Mouse (Mus musculus) spleen, postnatal 10 days (tissue): ENCODE data around the gene Kif6.

ENCODE experiments used
- DNase-seq, 2 experiments: peaks; one replicate each; pipeline ENCODE4 v3.0.0; 2021 to 2022; ENCODE audit warnings: low spot score in 2 of 2

Gene Kif6

DNA sequence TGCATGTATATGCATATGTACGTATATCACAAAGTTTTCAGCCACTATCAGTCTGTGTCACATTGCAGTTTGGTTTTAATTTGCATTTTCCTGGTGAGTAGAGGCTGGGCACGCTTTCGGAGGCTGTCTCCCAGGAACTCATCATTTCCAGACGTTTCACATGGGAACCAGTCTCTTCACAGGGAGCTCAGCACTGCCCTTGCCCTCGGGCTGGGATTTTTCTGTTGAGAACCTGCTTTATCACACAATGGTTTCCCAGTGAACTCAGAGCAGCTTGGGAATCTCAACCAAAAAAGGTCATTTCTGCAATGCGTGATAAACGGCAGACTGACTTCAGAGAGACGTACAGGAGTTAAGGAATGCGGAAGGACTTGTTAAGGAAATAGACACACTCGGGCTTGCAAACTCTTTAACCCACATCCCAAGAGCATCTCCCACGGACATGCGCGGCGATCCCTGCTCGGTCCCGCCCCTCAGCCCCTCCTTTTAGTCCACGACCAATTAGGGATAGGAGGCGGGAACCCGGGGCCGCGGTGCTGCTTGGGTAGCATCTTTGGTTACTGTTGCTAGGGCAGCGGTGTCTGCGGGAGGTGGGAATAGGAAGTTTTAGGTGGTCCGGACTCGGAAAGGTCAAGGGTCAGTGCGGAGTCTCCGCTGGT lies at the start of gene Kif6:
Gene Kif6 (plus strand): TSS at position 560 of the 659 bp plus-strand sequence.
- DNase-seq, result peak in 1 of 2 experiments; percentile 31

DNA sequence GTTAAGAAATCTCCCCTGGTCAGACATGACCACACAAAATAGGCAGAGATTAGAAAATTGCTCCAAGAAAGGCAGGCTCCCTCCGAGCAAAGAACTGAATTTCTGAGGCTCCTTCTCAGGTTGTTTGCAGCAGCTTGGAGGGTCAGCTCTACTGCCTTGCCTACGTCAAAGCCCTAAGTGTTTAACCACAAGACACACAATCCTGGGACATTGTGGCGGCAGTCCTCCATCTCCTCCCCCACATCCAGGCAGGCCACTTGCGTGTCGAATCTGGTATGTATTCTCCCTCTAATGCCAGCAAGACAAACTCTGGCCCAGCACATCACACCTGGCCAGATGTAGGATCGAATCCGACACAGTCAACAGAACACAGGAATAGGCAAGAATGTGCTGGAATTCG lies 46.2 kb upstream of the Kif6 start:
- no peak for DNase-seq

DNA sequence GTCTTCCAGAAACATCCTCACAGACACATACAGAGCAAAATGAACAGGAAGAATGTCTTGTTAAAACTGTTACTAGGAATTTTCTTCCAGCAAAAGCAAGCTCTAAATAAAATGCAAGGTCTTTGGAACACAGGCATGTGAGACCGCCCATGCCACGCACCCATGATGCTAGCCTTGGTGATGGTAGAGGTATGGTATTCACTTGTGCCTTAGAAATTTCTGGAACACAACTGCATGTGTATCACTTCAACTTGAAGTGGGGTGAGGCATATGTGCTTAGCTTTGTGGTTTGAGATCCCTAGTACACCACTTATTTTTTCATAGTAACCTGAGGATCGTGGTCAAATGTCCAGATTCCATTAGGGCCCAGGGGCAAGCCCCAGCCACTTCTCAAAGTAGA lies 37.6 kb upstream of the Kif6 start:
- DNase-seq, result no peak

DNA sequence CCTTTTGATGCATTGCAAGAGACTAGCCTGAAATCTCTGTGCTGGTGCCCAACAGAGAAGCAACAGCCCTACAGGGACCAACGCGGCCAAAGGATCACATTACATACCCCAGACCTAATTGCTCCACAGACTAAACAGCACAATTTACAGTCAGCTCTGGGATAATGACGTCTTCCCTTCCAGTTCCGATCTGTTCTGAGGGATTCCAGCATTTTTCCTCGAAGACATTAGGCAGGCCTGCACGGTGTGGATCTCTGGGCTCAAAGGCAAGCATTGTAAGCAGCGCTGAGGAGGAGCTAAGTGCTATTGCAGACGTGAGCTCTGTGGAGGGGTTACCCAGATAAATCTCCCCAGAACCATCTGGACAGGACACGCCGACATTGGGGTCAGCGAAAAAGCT lies 32.5 kb upstream of the Kif6 start:
- no peak for DNase-seq

DNA sequence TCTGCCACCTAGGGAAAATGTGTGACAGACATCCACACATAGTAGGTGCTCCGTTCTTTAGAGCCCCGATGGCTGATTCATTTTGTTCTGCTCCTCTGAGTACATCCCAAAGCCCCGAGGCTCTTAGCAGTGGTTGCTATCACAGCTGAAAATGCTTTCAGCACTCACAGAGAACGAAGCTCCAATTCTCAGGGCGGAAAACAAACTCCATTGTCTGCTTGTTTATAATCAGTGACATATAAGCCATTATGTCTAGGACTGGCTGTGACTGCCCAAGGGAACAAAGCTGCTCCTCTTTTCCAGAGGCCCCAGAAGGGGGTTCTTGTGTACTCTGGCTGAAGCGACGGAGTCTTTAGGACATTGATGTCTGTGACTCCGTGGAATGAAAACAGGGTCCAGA lies 24.9 kb upstream of the Kif6 start:
- no peak for DNase-seq

DNA sequence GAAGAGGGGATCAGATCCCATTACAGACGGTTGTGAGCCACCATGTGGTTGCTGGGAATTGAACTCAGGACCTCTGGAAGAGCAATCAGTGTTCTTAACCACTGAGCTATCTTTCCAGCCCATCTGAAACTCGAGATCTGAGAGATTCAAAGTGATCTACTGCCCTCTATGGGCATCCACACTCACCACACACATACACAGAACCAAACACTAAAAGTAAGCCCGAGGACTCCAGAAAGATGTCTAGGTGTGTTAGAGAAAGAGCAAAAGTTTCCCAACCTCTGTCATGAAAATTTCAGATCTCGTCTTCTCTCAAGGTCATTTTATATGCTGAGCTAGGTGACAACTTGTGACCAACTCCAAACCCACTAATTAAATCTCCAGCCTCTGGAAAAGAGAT lies 9.5 kb upstream of the Kif6 start:
- DNase-seq, result no peak

DNA sequence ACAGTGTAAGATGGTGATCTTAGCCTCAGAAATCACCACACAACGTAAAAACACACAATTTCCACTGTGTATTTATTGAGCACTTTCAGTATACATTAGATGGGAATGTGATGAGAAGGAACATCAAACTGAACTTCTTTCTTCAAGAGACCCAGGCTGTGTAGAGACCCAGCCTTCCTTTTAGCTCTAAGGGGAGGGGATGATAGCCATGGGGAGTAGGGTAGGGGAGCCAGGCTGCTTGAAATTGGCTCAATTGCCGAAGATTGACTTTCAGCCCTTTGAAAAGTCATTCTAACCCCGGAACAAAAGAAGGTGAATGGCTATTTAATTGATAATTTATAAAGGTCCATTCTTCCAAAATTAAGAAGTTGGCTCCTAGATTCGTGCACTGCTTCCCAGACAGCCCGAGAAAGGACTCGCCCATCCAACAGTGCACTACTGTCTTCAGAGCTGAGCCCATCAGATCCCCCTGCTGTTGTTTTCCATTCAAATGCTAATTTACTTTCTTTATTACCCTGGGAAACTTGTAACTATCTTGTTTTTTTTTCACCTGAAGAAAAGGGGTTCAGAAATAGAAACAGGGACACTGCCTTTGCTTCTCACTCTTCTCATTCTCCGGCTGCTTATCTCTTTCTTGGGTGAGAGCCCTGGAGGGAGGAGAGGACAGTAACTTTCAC lies 7.4 kb upstream of the Kif6 start:
- DNase-seq, result no peak

DNA sequence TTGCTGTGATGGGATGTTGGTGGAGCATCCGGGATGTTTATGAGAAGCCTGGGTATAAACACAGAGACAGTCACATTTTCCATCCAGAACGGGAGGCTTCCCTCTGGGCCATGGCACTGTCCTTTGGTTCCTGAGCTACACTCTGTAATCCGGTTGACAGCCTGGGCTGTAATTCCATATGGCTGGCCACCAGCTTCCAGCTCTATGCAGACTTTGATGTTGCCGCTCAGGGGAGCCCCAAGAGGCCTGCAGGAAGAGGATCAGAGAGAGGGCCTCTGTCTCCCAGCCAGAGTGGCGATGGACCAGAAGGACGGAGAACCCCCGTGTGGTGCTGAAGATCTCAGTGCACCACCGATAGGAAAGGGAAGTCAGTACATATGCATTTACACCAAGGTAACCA lies 4.6 kb upstream of the Kif6 start:
- DNase-seq, result no peak

DNA sequence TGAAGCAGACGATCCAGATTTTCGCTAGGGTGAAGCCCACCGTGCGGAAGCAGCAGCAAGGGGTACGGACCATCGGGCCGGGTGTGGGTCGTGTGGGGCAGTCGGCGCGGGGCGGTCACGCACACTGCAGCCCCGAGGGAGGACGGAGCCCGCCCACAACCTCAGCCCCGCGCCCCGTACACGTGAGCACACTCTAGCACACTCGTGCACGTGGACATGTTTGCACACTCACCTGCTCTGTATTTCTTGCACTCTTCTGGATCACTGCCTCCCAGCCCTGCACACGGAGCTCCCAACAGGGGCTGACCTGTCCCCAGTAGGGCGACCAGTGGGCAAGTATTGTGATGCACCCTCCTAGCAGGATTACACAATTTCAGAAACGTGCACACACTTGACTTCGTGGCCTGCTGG lies 310 bp downstream of the Kif6 start:
- no peak for DNase-seq

DNA sequence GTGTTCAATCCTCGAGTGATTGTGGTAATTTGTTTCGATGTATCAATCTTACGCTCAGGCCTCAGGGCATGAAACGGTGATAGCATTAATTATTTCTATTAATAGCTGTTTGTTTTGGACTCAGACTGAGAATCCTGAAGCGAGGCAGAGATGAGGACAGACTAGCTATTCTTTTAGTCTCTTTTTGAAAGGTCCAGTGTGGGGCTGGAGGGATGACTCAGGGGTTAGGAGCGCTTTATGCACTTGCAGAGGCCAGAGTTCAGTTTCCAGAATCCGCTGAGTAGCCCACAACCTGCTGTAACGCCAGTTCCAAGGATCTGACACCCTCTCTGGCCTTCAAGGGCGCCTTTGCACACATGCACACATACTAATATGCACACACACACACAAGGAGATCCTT lies 9.6 kb downstream of the Kif6 start:
- no peak for DNase-seq

DNA sequence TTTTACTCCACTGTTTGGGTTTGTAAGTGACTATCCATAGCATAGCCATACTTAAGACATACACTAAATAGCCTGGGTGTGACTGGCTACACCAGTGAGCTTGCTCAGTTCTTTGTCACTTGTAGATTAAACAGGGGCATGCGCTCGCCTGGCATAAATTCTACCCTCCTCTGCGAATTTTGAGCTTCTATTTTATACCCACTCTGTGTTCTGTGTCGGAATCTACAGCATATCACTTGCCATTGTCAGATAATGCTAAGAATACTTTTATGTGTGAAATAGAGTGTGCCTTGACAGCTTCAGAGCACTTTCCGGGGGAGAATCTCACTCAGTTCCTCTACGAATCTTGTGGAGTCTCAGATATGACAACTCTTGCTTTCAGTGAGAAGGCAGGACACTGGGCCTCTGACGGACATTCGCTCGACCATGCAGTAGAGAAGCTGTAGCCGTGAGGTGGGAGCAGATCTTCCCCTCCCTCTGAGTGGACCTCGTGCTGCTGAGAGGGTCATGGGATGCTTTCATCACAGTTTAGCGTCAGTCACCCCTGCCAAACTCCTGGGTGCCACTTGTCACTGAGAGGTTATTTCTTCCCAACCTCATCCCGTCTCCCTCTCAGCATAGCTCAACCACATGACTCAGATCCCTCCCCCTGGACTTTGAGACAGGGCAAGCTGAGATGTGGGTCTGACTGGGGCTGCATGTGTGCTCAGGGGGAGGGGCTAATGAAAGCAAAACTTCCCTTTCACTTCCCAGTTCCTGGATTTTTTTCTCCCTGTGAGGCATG lies 12.3 kb downstream of the Kif6 start:
- DNase-seq, result no peak

DNA sequence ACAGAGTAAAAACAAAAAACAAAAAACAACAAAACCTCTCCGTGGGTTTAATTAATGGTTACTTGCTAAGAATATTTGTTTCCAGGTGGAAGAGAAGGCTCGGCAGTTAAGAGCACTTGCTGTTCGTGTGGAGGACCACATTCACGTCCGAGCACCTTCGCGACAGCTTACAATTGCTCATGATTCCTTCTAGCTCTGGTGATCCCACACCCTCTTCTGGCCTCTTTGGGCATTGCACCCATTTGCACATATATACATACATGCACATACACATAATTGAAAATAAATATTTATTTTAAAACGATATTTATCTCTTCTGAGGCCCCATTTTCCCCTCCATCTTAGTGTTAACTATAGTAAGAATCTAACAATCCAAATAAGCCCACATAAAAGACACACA lies 13.9 kb downstream of the Kif6 start:
- DNase-seq, result no peak

DNA sequence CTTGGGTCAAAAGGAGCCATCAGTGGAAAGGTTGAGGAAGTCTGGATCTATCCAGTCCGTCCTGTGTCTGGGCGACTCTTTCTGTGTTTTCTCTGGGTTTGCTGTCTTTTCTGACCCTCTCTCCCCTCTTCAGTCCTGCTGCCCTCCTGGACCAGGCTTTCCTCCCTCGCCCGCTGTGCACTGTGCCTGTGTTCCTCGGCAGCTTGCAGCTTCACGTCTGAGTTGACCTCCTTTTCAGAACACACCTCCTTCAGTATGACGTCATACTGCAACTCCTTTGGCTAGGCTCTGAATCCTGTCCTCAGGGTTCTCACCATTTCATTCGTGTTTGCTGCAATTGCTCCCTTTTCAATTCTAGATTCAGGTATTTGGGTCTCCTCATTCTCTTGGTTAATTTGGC lies 18.1 kb downstream of the Kif6 start:
- DNase-seq, result no peak

DNA sequence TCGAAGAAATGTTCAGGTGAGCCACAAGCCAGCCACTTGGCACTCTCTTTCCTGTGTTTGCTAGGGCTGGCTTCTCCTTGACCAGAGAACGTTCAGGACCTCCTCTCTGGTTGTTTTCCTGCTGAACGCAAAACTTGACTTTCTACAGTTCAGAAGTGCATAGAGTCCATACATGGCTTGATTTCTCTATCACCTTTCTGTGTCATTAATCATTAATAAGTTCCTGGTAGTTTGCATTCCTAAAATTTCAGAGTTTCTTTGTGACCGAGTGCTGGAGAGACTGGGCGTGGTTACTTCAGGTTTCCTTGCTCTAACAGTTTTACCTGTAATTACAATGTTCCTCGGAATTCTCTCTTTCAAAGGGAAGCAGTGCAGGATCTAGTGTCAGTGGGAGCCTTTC lies 27.0 kb downstream of the Kif6 start:
- no peak for DNase-seq

DNA sequence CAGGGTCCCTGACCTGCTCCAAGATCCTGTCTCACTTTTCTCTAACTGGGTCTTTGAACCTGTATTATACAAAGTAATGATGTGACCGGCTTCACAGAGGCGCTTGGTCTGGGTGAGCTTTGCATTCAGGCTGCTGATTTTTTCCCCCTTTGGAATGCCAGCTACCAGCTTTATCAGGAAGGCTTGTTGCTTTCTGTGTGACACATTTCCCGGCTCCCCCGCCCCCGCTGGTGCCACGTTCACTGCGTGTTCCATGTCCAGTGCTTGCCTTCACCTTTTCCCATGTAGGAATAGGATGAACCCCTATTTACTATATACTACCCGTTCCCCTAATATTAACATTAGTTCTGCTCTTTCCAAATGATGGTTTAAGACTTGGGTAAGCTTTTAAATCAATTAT lies 27.4 kb downstream of the Kif6 start:
- DNase-seq, result no peak

DNA sequence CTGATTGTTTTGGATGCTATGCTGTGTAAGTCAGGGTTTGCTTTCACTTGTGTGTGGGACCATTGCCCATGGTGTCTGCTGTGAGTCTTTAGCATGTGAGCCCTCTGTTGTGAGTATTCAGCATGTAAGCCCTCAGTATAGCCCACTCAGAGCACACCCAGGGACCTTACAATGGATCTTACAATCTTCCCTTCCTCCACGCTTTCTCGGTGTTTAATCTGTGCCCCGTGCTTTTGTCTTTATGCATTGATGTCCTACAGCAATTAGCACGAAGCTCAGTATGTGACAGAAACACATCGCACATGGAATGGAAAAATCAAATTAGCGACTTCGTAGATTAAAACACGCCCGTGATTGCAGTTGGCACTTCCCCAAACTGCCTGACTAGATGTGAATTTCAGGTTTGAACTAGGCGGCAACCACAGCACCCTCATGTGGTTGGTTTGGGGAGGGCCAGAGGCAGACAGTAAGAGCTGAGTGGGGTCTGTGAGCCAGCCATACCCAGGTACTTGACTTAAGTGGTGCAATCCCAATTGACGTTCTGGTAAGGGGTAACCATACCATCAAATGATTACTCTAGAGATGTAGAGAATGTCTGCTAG lies 28.1 kb downstream of the Kif6 start:
- no peak for DNase-seq

DNA sequence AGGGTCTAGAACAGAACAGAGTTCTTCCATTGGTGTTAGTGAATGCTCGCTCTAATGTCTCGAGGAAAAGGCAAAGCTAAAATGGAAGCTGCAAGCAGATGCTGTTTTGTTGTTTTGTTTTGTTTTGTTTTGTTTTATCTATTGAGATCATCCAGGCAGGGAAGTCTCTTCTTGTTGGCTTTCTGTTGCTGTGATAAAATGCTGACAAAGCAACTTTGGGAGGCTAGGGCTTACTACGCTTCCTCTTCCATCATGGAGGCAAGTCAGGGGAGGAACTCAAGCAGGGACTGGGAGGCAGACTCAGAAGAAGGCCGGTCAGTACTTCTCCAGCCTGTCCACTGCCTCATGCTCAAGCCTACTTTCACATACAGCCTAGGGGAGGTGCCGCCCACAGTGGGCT lies 31.3 kb downstream of the Kif6 start:
- DNase-seq, result no peak

DNA sequence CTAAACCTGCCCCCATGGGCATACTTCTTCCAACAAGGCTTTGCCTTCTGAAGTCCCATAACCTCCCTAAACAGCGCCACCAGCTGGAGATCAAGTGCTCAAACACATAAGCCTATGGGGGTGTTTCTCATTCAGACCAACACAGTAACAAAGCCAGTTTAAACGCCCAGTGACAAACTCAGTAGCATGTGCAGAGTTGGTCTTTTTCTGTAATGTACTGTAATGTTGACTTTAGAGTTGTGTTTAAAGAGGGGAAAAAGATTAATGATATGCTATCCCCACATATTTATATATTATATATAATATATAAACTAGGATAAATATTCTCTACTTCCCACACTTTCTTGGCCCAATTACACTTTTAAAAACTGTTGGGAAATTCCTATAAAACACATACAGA lies 34.0 kb downstream of the Kif6 start:
- no peak for DNase-seq

DNA sequence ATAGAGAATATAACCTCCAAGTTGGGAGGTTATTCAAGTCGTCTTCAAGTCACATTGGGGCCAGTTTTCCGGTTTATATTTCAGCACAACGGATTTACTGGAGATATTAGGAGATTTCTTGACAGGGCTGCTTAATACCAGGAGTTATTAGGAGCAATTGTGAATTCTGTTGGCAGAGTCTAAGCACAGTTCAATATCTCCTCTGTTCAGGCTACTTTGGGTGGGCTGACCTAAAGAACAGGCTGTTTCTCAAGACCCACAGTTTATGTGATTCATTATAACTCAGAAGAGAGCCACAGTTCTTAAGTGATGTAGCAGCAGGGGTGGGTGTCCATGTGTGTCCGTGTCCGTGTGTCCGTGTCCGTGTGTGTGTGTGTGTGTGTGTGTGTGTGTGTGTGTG lies 34.5 kb downstream of the Kif6 start:
- DNase-seq, result no peak

DNA sequence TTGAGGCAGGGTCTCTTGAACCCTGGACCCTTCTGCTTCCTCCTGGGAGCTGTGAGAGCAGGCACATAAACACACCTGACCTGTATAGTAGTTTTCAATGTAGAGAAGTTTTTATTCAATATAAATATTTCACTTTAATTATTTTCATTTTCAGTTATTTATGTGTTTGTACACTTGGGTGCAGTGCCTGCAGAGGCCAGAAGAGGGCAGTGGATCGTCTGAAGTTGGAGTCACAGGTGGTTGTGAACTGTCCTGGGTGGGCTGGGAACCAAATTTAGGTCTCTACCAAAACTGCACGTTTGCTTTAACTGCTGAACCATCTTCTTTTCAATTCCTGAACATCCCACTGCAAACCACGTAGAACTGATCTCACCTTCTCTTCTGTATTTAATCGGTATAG lies 35.4 kb downstream of the Kif6 start:
- no peak for DNase-seq

DNA sequence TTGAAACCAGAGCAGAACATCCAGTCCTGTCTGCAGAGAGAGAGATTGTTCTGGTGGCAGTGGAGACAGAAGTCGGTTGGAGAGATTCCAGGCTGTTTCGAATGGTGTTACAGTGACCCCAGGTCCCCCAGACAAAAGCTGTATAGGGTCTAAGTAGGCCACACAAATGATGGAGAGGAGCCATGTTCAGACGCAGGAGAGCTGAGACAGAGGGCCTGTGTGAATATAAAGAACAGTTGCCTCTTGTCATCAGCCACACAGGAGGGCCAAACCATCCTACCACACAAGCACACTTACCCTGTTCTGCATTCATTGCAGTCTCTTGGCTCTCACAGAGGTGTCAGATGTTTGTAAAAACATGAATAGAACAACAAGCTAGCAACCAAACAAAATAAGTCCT lies 37.4 kb downstream of the Kif6 start:
- no peak for DNase-seq

DNA sequence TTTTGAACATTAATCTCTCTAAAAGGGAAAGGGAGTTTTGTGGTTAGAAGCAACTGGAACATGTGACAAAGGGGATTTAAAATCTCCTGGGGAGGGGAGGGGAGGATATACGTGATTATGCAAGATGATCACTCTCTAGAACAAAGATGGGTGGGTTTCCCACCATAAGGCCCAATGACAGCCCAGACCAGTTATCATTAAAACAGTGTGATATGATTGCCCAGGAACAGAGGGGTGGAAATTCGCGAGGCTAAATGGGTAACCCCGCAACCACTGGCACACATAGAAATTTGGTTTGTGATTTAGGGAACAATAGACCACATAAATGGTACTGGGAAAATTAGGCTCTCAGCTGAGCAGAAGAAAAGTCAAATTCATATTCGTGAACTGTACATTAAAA lies 37.9 kb downstream of the Kif6 start:
- no peak for DNase-seq

DNA sequence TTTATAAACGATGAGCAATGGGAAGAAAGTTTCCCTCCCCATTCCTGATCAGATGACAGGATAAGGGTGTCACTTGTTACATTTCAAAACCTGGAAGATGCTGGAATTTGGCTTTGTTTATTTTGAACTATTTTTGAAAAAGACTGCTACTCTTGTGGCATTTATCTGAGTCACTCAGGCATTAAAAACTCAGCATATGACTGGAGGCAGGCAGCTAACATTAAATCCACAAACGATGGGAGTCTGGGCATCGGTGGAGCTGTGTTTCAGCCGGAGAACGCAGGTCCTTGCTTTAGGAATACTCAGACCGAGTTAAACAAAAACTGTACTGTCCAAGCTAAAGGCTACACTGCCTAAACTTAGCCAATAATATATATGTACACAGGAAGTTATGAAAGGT lies 46.7 kb downstream of the Kif6 start:
- DNase-seq, result no peak
